Mouse (Mus musculus): ENCODE measurements at regions not wholly inside any gene's neighbourhood (a gene's known extent, or its start where the extent isn't known, plus 50 kb on each side); places are given as distances from the start of the nearest gene placed in this dataset.
A peak's percentile ranks its signal among the peaks of the same experiment; 100 is the strongest.

DNA sequence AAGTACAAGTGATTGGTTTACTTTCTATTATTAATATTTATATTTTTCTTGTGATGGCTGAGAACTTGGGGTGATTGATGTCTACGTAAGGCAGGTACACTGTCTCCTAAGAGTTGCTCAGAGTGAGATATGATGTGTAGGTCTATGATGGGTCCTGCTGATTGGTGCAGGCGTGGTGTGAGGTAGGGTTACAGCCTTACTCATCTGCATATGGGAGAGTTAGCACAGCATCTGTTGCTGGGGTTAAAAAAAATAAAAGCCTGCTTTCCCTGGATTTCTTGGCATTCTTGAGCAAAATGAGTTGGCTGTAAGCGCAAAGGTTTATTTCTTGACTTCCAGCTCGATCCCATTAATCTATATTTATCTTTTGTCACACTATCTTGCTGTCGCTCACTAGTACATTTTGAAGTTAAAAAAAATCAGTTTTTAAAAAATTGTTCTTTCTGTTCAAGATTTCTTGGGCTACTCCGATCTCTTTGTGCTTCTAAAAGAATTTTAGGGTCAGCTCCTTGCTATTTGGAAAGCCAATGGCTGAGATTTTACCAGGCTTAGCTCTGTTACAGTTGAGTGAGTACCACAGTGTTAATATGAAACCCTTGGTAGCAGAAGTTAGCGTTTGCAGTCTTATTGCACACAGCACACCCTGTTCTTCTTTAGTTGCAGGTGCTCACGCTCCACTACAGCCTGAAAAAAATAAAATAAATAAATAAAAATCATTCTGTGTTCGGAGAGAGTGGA, 482.0 kb downstream of the Plekhb2 start:
- DNase-seq (ENCODE audit: low spot score in 2 of 2) = no peak
- intact Hi-C loops (cut with DNase I) = no loop called here

DNA sequence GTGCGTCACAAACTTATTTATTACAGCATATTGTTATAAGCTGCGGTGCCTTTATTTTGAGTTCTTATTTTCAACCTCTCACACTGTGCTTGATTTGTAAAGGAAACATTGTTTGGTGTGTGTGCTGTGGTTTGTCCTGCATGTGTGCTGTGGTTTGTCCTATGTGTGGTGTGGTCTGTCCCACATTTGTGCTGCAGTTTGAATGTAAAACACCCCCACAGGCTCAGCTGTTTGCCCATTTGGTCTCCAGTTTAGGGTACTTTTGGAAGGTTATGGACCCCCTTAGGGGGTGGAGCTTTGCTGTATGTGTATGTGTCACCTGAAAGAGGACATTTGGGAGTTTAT, 482.5 kb downstream of the Plekhb2 start:
- intact Hi-C loops (cut with DNase I) = no loop called here
- DNase-seq (ENCODE audit: low spot score in 2 of 2) = no peak

- intact Hi-C loops (cut with DNase I) = no loop called here
- no peak for DNase-seq (ENCODE audit: low spot score in 2 of 2)
Measured at GRCm38 (mm10) chr1:35337647-35338046, 487.9 kb downstream of the Plekhb2 start.

DNA sequence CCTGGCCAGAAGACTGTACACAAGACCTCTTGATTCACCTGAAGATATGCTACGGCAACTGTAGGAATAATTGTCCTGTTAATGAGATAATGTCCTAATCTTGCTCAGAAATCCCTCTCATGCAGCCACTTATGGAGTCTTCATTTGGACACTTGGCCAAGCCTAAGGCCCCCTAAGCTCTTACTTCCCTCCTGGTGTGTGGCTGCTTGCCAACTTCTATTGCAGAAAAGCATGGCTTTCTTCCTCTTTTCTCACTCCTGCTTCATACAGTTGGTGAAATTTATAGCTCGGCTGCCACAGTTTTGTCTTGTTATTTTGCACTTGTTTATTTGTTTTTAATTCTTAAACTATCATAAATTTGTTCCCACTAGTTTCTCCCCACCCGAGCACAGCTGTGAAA, 488.4 kb downstream of the Plekhb2 start:
- no peak for DNase-seq (ENCODE audit: low spot score in 2 of 2)
- intact Hi-C loops (cut with DNase I) = no loop called here

DNA sequence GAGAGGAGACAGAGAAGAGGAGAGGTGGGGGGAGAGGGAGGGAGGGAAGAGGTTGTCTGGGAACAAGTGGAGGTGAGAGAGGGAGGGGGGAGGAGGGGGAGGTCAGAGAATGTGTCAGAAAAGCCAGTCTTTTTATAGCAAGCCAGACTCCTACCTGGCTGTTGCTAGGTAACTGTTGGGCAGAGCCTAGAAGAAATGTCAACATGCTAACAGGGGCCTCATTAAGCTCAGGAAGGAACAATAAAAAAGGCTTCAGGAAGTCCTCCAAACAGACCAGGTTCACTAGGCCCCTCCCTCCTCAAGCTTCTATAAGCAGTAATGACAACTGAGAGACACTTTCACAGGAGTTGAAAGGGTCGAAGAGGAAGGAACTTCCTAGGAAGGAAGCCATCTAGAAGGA, 494.8 kb downstream of the Plekhb2 start:
- DNase-seq (ENCODE audit: low spot score in 2 of 2) = no peak
- intact Hi-C loops (cut with DNase I) = no loop called here

DNA sequence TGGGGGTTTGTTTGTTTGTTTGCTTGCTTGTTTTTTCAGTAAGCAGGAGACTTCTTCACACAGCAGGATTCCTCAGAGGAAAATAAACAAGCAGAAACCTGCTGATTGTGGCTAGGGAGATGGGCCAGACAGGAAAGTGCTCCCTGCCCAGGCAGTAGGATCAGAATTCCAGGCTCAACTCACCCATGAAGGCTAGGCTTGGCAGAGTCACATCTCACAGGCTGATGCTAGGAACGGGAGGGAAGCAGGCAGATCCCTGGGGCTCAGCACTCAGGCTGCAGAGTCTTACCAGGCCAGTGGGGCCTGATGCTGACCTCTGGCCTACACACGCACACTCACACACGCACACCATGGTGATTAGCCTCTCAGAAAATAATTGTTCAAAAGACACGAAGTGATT, 498.5 kb downstream of the Plekhb2 start:
- no peak for DNase-seq (ENCODE audit: low spot score in 2 of 2)
- intact Hi-C loops (cut with DNase I) = no loop called here

- intact Hi-C loops (cut with DNase I) = no loop called here
- DNase-seq (ENCODE audit: low spot score in 2 of 2) = no peak
Measured at GRCm38 (mm10) chr1:35358981-35359380, 509.2 kb downstream of the Plekhb2 start.

DNA sequence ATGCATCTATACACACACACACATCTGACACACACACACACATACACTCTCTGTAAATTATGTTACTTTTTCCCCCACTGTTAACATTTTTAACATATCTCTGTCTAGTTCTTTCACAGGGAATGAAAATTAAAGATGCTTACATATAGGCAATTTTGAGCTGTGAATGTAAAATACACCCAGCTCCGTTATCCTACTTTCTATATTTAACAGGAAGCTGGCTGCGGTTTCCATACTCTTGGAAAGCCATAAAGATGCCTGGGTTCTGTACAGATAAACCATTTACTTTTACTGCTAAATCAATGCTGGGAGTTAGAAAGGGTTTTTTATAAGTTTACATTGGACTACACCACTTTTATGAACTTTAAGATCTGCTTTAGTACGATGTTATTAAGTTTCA, 511.7 kb downstream of the Plekhb2 start:
- intact Hi-C loops (cut with DNase I) = no loop called here
- DNase-seq (ENCODE audit: low spot score in 2 of 2) = no peak

DNA sequence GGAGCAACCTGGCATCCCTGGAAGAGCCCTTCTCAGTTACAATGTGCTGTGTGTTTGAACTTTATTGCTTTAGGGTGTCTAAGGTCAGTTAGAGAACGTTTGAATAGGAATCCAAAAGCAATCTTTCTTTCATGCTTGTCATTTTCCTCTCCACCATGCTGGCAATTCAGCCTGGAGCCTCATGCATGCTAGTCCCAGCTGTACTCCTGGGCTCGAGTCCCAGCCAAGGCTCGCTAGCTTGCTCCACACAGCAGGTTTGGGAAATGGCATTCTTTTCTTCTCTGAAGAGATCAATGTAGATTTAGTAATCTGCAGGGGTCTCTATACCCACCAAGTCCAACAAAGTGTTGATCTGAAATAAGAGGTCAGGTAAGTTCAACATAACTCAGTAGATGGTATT, 513.1 kb downstream of the Plekhb2 start:
- intact Hi-C loops (cut with DNase I) = no loop called here
- no peak for DNase-seq (ENCODE audit: low spot score in 2 of 2)

- DNase-seq (ENCODE audit: low spot score in 2 of 2) = no peak
- intact Hi-C loops (cut with DNase I) = no loop called here
Measured at GRCm38 (mm10) chr1:35366559-35366958, 516.8 kb downstream of the Plekhb2 start.

DNA sequence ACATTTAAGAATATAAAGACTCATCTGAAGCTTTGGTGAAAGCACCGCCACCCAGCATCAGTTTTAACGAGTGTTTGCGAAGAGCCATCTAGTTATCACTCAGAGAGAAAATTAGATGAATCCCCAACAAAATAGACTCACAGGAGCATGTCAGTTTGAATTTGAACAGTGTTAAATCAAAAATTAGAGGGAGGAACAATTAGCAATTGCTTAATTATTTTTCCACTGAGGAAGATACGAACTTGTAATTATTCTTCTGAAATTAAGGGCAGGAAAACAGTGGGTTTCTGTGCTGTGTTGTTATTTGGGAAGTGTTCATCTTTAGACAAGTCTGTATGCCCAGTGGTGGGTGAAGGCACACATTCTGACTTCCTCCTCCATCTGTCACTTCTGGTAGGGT, 523.0 kb downstream of the Plekhb2 start:
- intact Hi-C loops (cut with DNase I) = no loop called here
- DNase-seq (ENCODE audit: low spot score in 2 of 2) = no peak

GRCm38 (mm10) chr1:35380633-35381385, 531.0 kb downstream of the Plekhb2 start:
- intact Hi-C loops (cut with DNase I) = no loop called here
- DNase-seq (ENCODE audit: low spot score in 2 of 2) = no peak

- intact Hi-C loops (cut with DNase I) = loop anchor here (5.0 kb wide), 1 partner anchor 353 kb away; no protein-coding TSS in a partner anchor
- DNase-seq (ENCODE audit: low spot score in 2 of 2) = peak; percentile 64 to 67
Measured at GRCm38 (mm10) chr1:35385430-35385829, 535.7 kb downstream of the Plekhb2 start.

DNA sequence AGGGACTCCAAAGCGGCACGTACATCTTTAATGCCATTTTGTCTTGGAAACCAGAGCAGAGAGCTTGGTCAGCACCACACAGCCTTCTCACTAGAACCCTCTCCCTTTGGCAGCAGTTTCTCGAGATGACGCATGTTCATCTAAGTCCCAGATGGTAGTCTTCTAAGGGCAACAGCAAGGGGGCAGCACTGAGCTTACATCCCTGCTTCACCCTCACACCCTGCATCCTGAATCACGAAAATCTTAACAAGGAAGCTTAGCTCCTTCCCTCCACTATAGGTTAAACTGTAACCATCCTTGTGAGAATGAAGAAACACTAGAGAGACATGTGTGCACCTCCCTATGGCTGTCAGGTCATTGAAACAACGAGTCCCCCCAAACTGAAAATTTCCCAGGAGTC, 538.4 kb downstream of the Plekhb2 start:
- intact Hi-C loops (cut with DNase I) = loop anchor here (5.0 kb wide), 1 partner anchor 356 kb away; no protein-coding TSS in a partner anchor

GRCm38 (mm10) chr1:35390371-35390770, 540.6 kb downstream of the Plekhb2 start:
- intact Hi-C loops (cut with DNase I) = no loop called here
- no peak for DNase-seq (ENCODE audit: low spot score in 2 of 2)

More for the DNA sequence above, 538.4 kb downstream of the Plekhb2 start:
- peak; percentile 24 to 44 for DNase-seq (ENCODE audit: low spot score in 2 of 2)

- no peak for DNase-seq (ENCODE audit: low spot score in 2 of 2)
Measured at GRCm38 (mm10) chr1:35390858-35391586, 541.2 kb downstream of the Plekhb2 start.

GRCm38 (mm10) chr1:35393550-35394118, 543.9 kb downstream of the Plekhb2 start:
- intact Hi-C loops (cut with DNase I) = no loop called here
- no peak for DNase-seq (ENCODE audit: low spot score in 2 of 2)

More at GRCm38 (mm10) chr1:35390858-35391586, 541.2 kb downstream of the Plekhb2 start:
- intact Hi-C loops (cut with DNase I) = no loop called here

DNA sequence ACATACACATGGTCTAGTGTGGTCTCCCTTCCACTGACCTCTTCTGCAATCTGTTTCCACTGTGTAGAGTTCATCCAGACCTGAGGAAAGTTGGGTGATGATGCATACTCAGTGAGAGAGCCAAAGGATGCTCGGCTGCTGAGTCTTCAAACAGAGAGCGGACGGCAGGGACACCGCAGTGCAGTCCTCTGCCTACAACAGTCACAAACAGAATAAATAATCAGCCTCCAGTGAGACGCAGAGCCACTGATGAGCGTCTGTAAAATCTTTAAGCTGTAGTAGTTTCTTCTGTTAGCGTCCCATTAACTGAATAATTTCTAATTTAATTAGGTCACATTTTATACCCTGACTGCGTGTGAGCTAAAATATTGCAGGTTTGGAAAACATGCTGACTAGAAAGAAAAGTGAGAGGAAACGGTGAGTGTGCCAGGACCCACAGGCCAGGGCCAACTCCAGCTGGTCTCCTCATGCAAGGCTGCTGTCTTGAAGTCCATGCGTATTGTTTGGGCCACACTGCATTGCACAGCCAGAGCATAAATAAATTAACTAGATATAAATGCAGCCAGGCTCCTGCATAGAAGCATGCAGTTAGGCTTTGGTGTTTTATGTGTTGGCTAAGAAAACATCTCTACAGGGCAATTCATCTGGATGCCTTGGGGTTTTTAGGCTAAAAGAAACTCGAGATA, 551.0 kb downstream of the Plekhb2 start:
- intact Hi-C loops (cut with DNase I) = no loop called here
- no peak for DNase-seq (ENCODE audit: low spot score in 2 of 2)

- DNase-seq (ENCODE audit: low spot score in 2 of 2) = peak in 1 of 2 experiments; percentile 18
- intact Hi-C loops (cut with DNase I) = no loop called here
Measured at GRCm38 (mm10) chr1:35402995-35403394, 553.2 kb downstream of the Plekhb2 start.

DNA sequence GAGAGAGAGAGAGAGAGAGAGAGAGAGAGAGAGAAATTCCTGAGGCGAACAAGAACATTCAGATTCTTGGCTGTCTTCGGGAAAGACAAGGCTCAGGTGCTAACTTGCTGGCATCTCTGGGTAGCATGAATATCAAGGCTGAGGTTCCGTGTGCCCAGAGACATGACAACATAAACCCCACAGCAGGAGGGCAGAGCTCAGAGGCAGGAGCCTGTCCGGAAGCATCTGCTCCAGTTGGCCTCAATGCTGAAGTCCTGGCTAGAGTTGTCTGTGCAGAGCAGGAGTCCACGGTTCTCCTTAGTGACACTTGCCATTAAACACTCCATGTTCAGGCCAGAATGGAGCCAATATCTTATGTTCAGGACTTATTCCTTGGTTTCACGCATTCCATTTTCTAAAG, 555.6 kb downstream of the Plekhb2 start:
- intact Hi-C loops (cut with DNase I) = no loop called here
- DNase-seq (ENCODE audit: low spot score in 2 of 2) = no peak
